Mouse (Mus musculus) erythroblast, embryonic 14.5 days (primary cell): Measurements from ENCODE around the gene Plekha1.

Experiments
- GATA1 ChIP-seq: IDR thresholded peaks from 2 replicates; pipeline ENCODE4 v1.6.1; 2012; ENCODE audit warnings: low read length, inconsistent platforms, mixed read lengths
- TAL1 ChIP-seq: IDR thresholded peaks from 3 replicates; pipeline ENCODE4 v1.6.1; 2012; ENCODE audit warnings: low read length, inconsistent platforms, mixed read lengths

GRCm38 (mm10) chr7:130937266-130937841, 71.8 kb downstream of the Plekha1 start:
- TF ChIP-seq GATA1 (no peak), TAL1 (no peak)
